Mouse (Mus musculus) embryonic facial prominence, embryonic 11.5 days (tissue): ENCODE results near the gene Aff3. TPM values are rescaled to one million over a fixed set of nuclear protein-coding genes. Genes with fewer than 3 reads are reported as not detected.

ENCODE experiments used
- ATAC-seq: fragments of 200-750 bp; cut with Nextera tagmentation; replicated peaks from 2 replicates; pipeline ENCODE4 v1.8.0; 2017; ENCODE audit warnings: low read depth; ENCODE audit not compliant: insufficient number of reproducible peaks, low FRiP score, low TSS enrichment
- DNase-seq: peaks from one replicate; pipeline ENCODE4 v3.0.0-alpha.2; 2015; ENCODE audit warnings: low spot score
- H3K27ac ChIP-seq: fragments of 300-500 bp; sonication (generic); replicated peaks from 2 replicates; pipeline ENCODE4 v1.5.1; 2014; ENCODE audit warnings: mild to moderate bottlenecking, low read depth, low read length, control low read depth
- H3K27me3 ChIP-seq: fragments of 300-500 bp; sonication (generic); 2 replicates; pipeline ENCODE4 v1.6.1; 2014; ENCODE audit warnings: mild to moderate bottlenecking, low read length, moderate library complexity, mixed read lengths; ENCODE audit not compliant: control insufficient read depth, insufficient read depth
- H3K36me3 ChIP-seq: fragments of 300-500 bp; sonication (generic); replicated peaks from 2 replicates; pipeline ENCODE4 v1.6.1; 2014; ENCODE audit warnings: low read depth, mild to moderate bottlenecking, low read length, moderate library complexity, mixed read lengths; ENCODE audit not compliant: control insufficient read depth, insufficient read depth
- H3K4me1 ChIP-seq: fragments of 300-500 bp; sonication (generic); 2 replicates; pipeline ENCODE4 v1.6.1; 2014; ENCODE audit warnings: low read length, mixed read lengths; ENCODE audit not compliant: control insufficient read depth, insufficient read depth
- H3K4me2 ChIP-seq: fragments of 300-500 bp; sonication (generic); 2 replicates; pipeline ENCODE4 v1.6.1; 2014; ENCODE audit warnings: low read depth, mild to moderate bottlenecking, control low read depth, low read length, moderate library complexity
- H3K4me3 ChIP-seq: fragments of 300-500 bp; sonication (generic); 2 replicates; pipeline ENCODE4 v1.5.1; 2014; ENCODE audit warnings: low read depth, low read length, control low read depth
- H3K9ac ChIP-seq: fragments of 300-500 bp; sonication (generic); replicated peaks from 2 replicates; pipeline ENCODE4 v1.6.1; 2014; ENCODE audit warnings: mild to moderate bottlenecking, control low read depth, low read length
- H3K9me3 ChIP-seq: fragments of 300-500 bp; sonication (generic); replicated peaks from 2 replicates; pipeline ENCODE4 v1.6.1; 2016; ENCODE audit warnings: mild to moderate bottlenecking, low read length, inconsistent platforms, mixed read lengths; ENCODE audit not compliant: control insufficient read depth
- WGBS: fragments of 180-500 bp; shearing (Covaris S2); extraction: QIAGEN DNeasy Blood & Tissue Kit; methylation state at CpG from one replicate; pipeline ENCODE4 v1.1.7; 2014; 5-methylcytosine and 5-hydroxymethylcytosine counted together
- polyA plus RNA-seq: library from polyadenylated mRNA; unstranded; fragments of >200 nt; fragmentation: Nextera tagmentation; extraction: Ambion mirVana; gene quantifications from 2 replicates; pipeline ENCODE4 v1.2.1, GENCODE M21; 2014

The Aff3 gene
- polyA plus RNA-seq, 1 experiment from 2014 or later: 17.5 TPM

DNA sequence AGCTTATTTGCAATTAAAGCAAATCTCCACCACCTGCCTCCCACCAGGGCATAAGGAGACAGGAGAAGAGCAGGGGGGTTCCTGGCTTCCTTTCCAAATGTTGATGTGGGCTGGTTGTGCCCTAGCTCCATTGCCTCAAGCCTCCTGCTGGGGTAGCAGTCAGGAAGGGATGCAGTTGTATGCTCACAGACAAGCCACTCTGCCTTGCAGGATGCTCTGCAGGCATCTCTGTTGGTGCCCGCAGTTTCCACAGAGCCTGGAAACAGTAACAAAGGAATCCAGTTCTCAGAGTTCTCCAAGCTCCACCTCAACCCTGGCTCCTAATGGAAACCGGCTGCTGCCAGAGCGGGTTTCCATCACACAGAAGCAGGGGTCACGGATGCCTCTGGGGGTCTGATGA lies 58.0 kb downstream of the Aff3 start:
- Histone ChIP-seq H3K4me3 (no peak overlapping the region), H3K27me3 (no peaks in the 10 kb centered on the region), H3K36me3 (no peaks in the 10 kb centered on the region), H3K27ac (peak overlapping the region; percentile 71), H3K4me1 (0 out of 2 replicates have a peak, but pooled peaks cover 3% of the 10 kb centered on the region), H3K4me2 (no peak overlapping the region), H3K9ac (no peak overlapping the region), H3K9me3 (no peaks in the 10 kb centered on the region)
- WGBS: 5% methylated on average over 4 of the region's 4 CpGs
- ATAC-seq (peak; percentile 48; the same call in 1 of the 2 replicates), DNase-seq (peak; percentile 91)

DNA sequence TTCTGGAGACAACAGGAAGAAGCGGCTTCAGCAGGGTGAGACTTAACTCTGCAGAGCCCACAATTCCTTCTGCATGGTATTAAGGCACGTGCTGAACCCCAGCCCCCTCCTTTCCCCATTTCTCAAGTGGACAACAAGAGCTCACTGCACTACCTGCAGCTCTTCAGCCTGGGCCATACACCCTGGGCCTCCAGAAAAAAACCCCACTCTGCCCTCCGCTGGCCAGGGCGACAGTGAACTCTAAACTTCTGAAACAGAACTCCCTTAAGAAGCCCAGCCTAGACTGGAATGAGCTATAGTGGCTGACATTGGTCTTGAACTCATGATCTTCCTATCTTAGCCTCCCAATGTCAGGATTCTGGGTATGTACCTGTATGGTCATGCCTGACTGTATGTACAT lies 59.3 kb downstream of the Aff3 start:
- Histone ChIP-seq H3K27me3 (no peaks in the 10 kb centered on the region), H3K4me3 (no peak overlapping the region), H3K4me2 (no peak overlapping the region), H3K9ac (no peak overlapping the region), H3K9me3 (no peaks in the 10 kb centered on the region), H3K4me1 (0 out of 2 replicates have a peak, but pooled peaks cover 3% of the 10 kb centered on the region), H3K27ac (no peak overlapping the region), H3K36me3 (no peaks in the 10 kb centered on the region)
- no peak for DNase-seq
- 80% methylated on average over 4 of the region's 4 CpGs for WGBS
- ATAC-seq: no peak

DNA sequence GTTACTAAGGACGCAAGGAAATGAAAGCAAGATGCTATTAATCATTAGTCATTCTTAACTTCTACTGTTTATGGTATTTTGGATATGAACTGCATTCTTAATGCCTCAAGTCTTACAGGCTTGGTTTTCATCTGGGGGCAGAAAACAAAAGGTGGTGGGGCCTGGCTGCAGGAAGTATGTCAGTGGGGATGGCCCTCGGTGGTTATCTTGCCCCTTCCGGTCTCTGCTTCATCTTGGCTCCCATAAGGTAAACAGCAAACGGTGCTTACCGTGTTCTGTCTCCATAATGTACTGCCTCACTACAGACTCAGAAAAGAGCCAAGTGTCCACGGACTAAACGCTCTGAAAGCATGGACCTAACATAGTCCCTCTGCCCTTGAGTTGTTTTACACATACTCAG lies 60.1 kb downstream of the Aff3 start:
- H3K36me3 ChIP-seq: no peaks in the 10 kb centered on the region
- ATAC-seq: no peak
- no peak overlapping the region for H3K4me3 ChIP-seq
- H3K27me3 ChIP-seq: no peaks in the 10 kb centered on the region
- WGBS: 92% methylated on average over 7 of the region's 7 CpGs
- H3K9ac ChIP-seq: no peak overlapping the region
- DNase-seq: no peak
- no peaks in the 10 kb centered on the region for H3K9me3 ChIP-seq
- no peak overlapping the region for H3K27ac ChIP-seq
- no peak overlapping the region for H3K4me2 ChIP-seq
- 0 out of 2 replicates have a peak, but pooled peaks cover 3% of the 10 kb centered on the region for H3K4me1 ChIP-seq

DNA sequence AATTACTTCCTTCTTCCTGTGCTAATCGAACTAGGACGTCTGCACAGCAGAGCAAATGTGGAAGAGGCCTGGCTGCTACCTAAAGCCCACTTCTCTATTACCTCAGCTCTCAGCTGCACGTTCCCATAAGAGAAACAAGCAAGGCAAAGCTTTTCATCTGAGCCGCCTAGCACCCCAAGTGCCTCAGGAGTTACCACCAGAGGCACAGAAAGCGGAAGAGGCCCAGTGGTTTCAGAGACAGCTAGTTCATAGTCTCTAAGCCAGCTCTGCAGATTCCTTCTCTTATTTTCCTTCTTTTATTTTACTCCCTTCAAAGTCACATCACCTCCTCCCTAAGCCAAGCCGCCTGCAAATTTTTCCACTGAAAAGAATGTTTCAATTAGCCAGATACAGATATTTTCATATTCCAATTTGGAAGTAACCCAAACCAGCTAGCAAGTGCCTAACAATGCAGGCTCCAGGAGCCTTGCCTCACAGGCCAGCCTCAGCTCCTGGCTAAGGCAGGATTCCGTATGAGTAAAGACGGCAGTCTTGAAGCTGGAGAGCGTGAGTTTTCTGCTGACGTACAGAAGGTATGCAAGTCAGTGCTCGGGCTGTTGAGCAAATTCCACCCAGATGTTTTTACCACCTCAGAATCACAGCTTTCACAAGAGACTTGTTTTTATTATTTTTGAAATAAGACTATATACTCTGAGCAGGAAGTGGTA lies 62.8 kb downstream of the Aff3 start:
- H3K4me2 ChIP-seq: no peak overlapping the region
- H3K36me3 ChIP-seq: no peaks in the 10 kb centered on the region
- WGBS: 45% methylated on average over 11 of the region's 11 CpGs
- H3K4me3 ChIP-seq: no peak overlapping the region
- no peak overlapping the region for H3K9ac ChIP-seq
- H3K27ac ChIP-seq: 0 out of 2 replicates have a peak overlapping the region, but pooled peaks have one; percentile 1
- no peaks in the 10 kb centered on the region for H3K27me3 ChIP-seq
- DNase-seq: peak; percentile 46
- no peak; the same call in 1 of the 2 replicates for ATAC-seq
- H3K4me1 ChIP-seq: 0 out of 2 replicates have a peak, but pooled peaks cover 3% of the 10 kb centered on the region
- H3K9me3 ChIP-seq: no peaks in the 10 kb centered on the region

DNA sequence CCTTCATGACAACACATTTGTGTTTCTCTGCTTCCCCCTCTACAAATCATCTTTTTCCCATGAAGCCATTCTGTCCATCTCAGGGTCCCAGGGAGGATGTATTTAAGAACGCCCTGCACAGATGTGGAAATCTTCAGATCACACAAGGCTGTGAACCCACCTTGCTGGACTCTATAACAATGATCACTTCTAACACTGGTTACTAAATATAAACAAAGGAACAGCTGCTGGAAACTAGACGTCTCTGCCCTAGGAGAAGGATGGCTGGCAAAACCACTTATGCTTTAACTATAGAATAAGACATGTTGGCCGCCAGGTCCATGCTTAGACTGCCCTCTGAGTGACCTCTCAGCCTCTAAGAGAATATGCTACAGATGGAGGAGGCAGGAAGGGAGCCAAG lies 69.4 kb downstream of the Aff3 start:
- Histone ChIP-seq H3K9ac (no peak overlapping the region), H3K36me3 (no peaks in the 10 kb centered on the region), H3K4me1 (no peaks in the 10 kb centered on the region), H3K4me3 (no peak overlapping the region), H3K4me2 (no peak overlapping the region), H3K27ac (no peak overlapping the region), H3K9me3 (no peaks in the 10 kb centered on the region), H3K27me3 (no peaks in the 10 kb centered on the region)
- WGBS: 48% methylated on average over 3 of the region's 3 CpGs
- ATAC-seq (no peak), DNase-seq (no peak)

DNA sequence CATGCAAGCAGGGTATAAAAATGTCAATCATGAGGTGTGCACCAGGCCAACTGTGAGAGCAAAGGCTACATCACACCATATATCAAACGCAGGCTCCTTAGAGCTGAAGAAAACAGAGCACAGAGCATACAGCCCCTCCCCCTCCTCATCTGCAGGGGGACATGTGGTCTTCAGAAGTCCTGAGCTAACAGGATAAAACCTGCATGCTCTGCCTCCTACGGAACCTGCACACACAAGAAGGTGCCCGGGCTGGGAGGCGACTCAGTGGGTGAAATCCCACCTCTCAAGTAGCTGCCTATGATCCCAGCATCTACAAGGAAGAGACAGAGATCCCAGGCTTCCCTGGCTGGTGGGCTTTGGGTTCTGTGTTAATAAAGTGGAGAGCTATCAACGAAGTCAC lies 70.0 kb downstream of the Aff3 start:
- no peak overlapping the region for H3K4me2 ChIP-seq
- no peaks in the 10 kb centered on the region for H3K36me3 ChIP-seq
- no peaks in the 10 kb centered on the region for H3K9me3 ChIP-seq
- no peak overlapping the region for H3K27ac ChIP-seq
- no peak overlapping the region for H3K4me3 ChIP-seq
- no peak overlapping the region for H3K9ac ChIP-seq
- 60% methylated on average over 5 of the region's 5 CpGs for WGBS
- DNase-seq (peak; percentile 30), ATAC-seq (no peak)
- H3K27me3 ChIP-seq: no peaks in the 10 kb centered on the region
- H3K4me1 ChIP-seq: no peaks in the 10 kb centered on the region

DNA sequence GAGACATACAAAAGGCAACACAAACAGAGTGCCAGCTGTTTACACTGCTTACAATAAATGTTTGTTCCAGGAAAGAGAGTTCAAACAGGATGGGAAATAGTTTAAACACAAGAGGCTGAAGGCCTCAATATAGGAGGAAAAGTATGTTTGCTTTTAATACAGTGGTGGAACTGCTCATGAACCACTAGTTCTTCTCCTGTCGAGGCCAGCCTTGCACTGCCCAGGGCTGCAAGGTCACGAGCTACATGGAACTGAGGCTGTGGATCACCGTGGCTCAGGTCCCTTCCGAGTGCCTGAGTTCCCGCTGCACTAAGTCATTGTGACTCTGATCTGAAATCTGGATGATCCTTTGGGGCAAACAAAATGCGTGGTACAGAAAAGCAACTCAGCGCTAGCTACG lies 73.6 kb downstream of the Aff3 start:
- no peaks in the 10 kb centered on the region for H3K9me3 ChIP-seq
- 77% methylated on average over 8 of the region's 8 CpGs for WGBS
- no peak overlapping the region for H3K9ac ChIP-seq
- no peak overlapping the region for H3K4me2 ChIP-seq
- H3K4me3 ChIP-seq: no peak overlapping the region
- no peak for DNase-seq
- no peak overlapping the region for H3K27ac ChIP-seq
- no peak for ATAC-seq
- no peaks in the 10 kb centered on the region for H3K27me3 ChIP-seq
- no peaks in the 10 kb centered on the region for H3K36me3 ChIP-seq
- no peaks in the 10 kb centered on the region for H3K4me1 ChIP-seq

DNA sequence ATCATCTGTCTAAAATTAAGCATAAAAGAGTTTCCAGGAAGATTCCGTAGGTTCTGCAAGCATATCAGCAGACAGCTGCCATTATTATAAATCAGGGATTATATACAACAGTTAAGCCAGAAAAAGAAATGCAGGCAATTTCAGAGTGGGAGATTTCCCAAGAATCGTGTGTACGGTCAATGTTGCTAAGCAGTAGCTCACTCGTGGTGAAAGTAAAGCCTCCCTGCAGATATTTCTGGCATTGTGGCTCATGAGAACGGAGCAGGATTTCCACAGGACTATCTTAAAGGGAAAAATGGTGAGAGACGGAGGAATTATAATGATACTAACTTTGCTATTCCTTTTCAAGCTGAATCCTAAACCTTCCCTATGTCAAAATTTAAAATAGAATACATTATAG lies 76.0 kb downstream of the Aff3 start:
- WGBS: 89% methylated on average over 6 of the region's 6 CpGs
- ATAC-seq: no peak
- H3K9ac ChIP-seq: no peak overlapping the region

More for the DNA sequence above, 76.0 kb downstream of the Aff3 start:
- Histone ChIP-seq H3K27ac (no peak overlapping the region), H3K27me3 (no peaks in the 10 kb centered on the region), H3K4me3 (no peak overlapping the region), H3K9me3 (no peaks in the 10 kb centered on the region), H3K4me1 (no peaks in the 10 kb centered on the region), H3K36me3 (no peaks in the 10 kb centered on the region; the same call in 1 of the 2 replicates), H3K4me2 (no peak overlapping the region)
- no peak for DNase-seq
